Mouse (Mus musculus) thymus, adult 2 months (tissue): ENCODE data around the gene Gm20388.

ENCODE experiments used
- CTCF ChIP-seq: fragments of 200-500 bp; IDR thresholded peaks from 2 replicates; pipeline ENCODE4 v1.5.1; 2012; ENCODE audit warnings: mild to moderate bottlenecking, control low read depth, low read length, moderate library complexity, borderline replicate concordance; ENCODE audit not compliant: control insufficient read depth, poor library complexity, insufficient read depth; ENCODE audit errors: extremely low read depth
- POLR2A ChIP-seq: fragments of 200-500 bp; IDR thresholded peaks from 2 replicates; pipeline ENCODE4 v1.6.1; 2012; ENCODE audit warnings: mild to moderate bottlenecking, low read length, control low read depth, moderate library complexity; ENCODE audit not compliant: control insufficient read depth, poor library complexity, insufficient read depth; ENCODE audit errors: extremely low read depth

- TF ChIP-seq CTCF, result no peak
- no peak for TF ChIP-seq POLR2A
Observed at GRCm38 (mm10) chr8:123037487-123037886, 3126.8 kb downstream of the Gm20388 start.
